Mouse (Mus musculus) liver, embryonic 14.5 days (tissue): ENCODE measurements around the gene Man2a1. TPM values are rescaled to one million over a fixed set of nuclear protein-coding genes. Genes with fewer than 3 reads are reported as not detected.

Experiments
- ATAC-seq: fragments of 200-750 bp; cut with Nextera tagmentation; 2 replicates; pipeline ENCODE4 v1.8.0; 2017; ENCODE audit warnings: moderate number of reproducible peaks, mild to moderate bottlenecking, moderate library complexity; ENCODE audit not compliant: insufficient read depth
- DNase-seq, 3 experiments: peaks; one replicate each; pipeline ENCODE4 v3.0.0-alpha.2; 2012 to 2013; ENCODE audit warnings: low read depth in 3 of 3, low spot score in 3 of 3
- H3K27ac ChIP-seq: fragments of 300-500 bp; sonication (generic); 2 replicates; pipeline ENCODE4 v1.5.1; 2014; ENCODE audit warnings: moderate library complexity, mild to moderate bottlenecking, control low read depth, inconsistent platforms
- H3K27me3 ChIP-seq: fragments of 300-500 bp; sonication (generic); 2 replicates; pipeline ENCODE4 v1.6.1; 2014; ENCODE audit warnings: mild to moderate bottlenecking, low read length, moderate library complexity; ENCODE audit not compliant: control insufficient read depth, insufficient read depth
- H3K36me3 ChIP-seq: fragments of 300-500 bp; sonication (generic); replicated peaks from 2 replicates; pipeline ENCODE4 v1.6.1; 2014; ENCODE audit warnings: low read depth; ENCODE audit not compliant: control insufficient read depth, insufficient read depth
- H3K4me1 ChIP-seq, 2 experiments: fragments of 200-500 bp in 1 of 2; fragments of 300-500 bp in 1 of 2; sonication (generic) in 1 of 2; replicated peaks; 2 replicates each; pipeline ENCODE4 v1.6.1; 2012 to 2014; ENCODE audit warnings: antibody characterized with exemption in 1 of 2, inconsistent platforms in 1 of 2, low read length in 1 of 2; ENCODE audit not compliant: control insufficient read depth in 2 of 2, insufficient read depth in 2 of 2
- H3K4me2 ChIP-seq: fragments of 300-500 bp; sonication (generic); 2 replicates; pipeline ENCODE4 v1.6.1; 2014; ENCODE audit warnings: low read depth, mild to moderate bottlenecking, control low read depth, moderate library complexity
- H3K4me3 ChIP-seq, 2 experiments: fragments of 200-500 bp in 1 of 2; fragments of 300-500 bp in 1 of 2; sonication (generic) in 1 of 2; 2 replicates each; pipeline ENCODE4 v1.5.1; 2012 to 2014; ENCODE audit warnings: low read depth in 2 of 2, low read length in 2 of 2, mild to moderate bottlenecking in 2 of 2, control low read depth in 1 of 2, inconsistent platforms in 1 of 2, moderate library complexity in 1 of 2; ENCODE audit not compliant: insufficient read depth in 1 of 2
- H3K9ac ChIP-seq: fragments of 300-500 bp; sonication (generic); replicated peaks from 2 replicates; pipeline ENCODE4 v1.6.1; 2014; ENCODE audit warnings: mild to moderate bottlenecking, control low read depth, moderate library complexity
- H3K9me3 ChIP-seq: fragments of 300-500 bp; sonication (generic); 2 replicates; pipeline ENCODE4 v1.6.1; 2016; ENCODE audit warnings: low read length, mixed read lengths; ENCODE audit not compliant: control insufficient read depth
- CTCF ChIP-seq: IDR thresholded peaks from 2 replicates; pipeline ENCODE4 v1.5.1; 2016; ENCODE audit warnings: antibody characterized with exemption, low read depth, control low read depth
- EP300 ChIP-seq: IDR thresholded peaks from 2 replicates; pipeline ENCODE4 v1.6.1; 2016; ENCODE audit warnings: antibody characterized with exemption, low read depth
- WGBS: fragments of 180-500 bp; shearing (Covaris S2); extraction: QIAGEN DNeasy Blood & Tissue Kit; methylation state at CpG from one replicate; pipeline ENCODE4 v1.1.7; 2014; ENCODE audit not compliant: insufficient replicate concordance; 5-methylcytosine and 5-hydroxymethylcytosine counted together
- polyA plus RNA-seq, 2 experiments: library from polyadenylated mRNA; depleted of rRNA in 1 of 2; stranded (reverse) in 1 of 2; unstranded in 1 of 2; fragments of >200 nt; fragmentation: Nextera tagmentation in 1 of 2; extraction: Ambion mirVana in 1 of 2; gene quantifications; 2 replicates each; pipeline versions ENCODE4 v1.2.1 to v1.2.3; 2012 to 2014

The Man2a1 gene
- polyA plus RNA-seq, 2 experiments = 3.2 to 9.1 TPM

DNA sequence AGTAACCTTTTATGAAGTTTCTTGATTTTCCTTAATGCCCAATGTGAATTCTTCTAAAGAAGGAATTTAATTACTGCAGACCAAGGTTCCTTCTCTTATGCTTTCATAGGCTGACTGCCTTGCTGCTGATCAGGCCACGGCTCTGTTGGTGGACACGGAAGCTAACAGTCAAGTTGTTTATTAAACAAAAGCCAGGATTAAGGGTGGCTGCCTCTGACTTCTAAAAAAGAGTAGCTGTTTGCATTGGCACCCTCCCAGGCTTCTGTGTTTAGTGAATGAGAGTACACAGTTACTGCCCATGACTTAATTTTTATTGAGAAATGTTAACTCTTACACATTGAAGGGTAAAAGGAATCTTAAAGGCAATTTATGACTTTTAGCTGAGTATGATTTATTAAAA, 81.4 kb downstream of the Man2a1 start:
- TF ChIP-seq CTCF = no peak
- no peak for TF ChIP-seq EP300
- H3K4me1 ChIP-seq = no peaks in the 10 kb centered on the region
- 72% methylated on average over 2 of the region's 2 CpGs for WGBS
- no peak overlapping the region for H3K9ac ChIP-seq
- no peaks in the 10 kb centered on the region for H3K36me3 ChIP-seq
- H3K4me2 ChIP-seq = no peak overlapping the region
- peak in 1 of 3 experiments; percentile 9 for DNase-seq
- no peak overlapping the region for H3K4me3 ChIP-seq
- no peak for ATAC-seq
- no peaks in the 10 kb centered on the region for H3K27me3 ChIP-seq
- H3K9me3 ChIP-seq = peaks cover 3% of the 10 kb centered on the region; the same call in 1 of the 2 replicates
- no peak overlapping the region for H3K27ac ChIP-seq

DNA sequence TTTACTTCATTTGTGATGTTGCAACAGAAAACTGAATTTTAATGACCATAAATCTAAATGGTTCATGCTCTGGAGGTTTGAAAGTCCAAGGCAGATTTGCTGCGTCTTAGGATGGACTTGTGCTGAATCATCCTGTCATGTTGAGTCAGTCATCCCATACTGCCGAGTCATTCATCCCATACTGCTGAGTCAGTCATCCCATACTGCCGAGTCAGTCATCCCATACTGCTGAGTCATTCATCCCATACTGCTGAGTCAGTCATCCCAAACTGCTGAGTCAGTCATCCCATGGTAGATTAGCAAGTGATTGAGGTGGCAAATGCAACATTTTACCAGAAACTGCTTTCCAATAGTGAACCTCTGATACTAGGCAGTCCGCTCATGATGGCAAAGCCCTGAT, 83.6 kb downstream of the Man2a1 start:
- Histone ChIP-seq H3K4me1 (no peaks in the 10 kb centered on the region), H3K9me3 (peaks cover 3% of the 10 kb centered on the region; the same call in 1 of the 2 replicates), H3K27me3 (no peaks in the 10 kb centered on the region), H3K27ac (no peak overlapping the region), H3K9ac (no peak overlapping the region), H3K36me3 (no peaks in the 10 kb centered on the region; the same call in 1 of the 2 replicates), H3K4me3 (no peak overlapping the region), H3K4me2 (no peak overlapping the region)
- TF ChIP-seq CTCF (no peak), EP300 (no peak)
- ATAC-seq = no peak
- DNase-seq = peak in 1 of 3 experiments; percentile 13
- 75% methylated on average over 4 of the region's 4 CpGs for WGBS

GRCm38 (mm10) chr17:64685216-64685903, 84.8 kb downstream of the Man2a1 start:
- Histone ChIP-seq H3K4me2 (no peak overlapping the region), H3K9me3 (peaks cover 3% of the 10 kb centered on the region; the same call in 1 of the 2 replicates), H3K27ac (no peak overlapping the region), H3K4me3 (no peak overlapping the region), H3K4me1 (no peaks in the 10 kb centered on the region), H3K36me3 (no peaks in the 10 kb centered on the region; the same call in 1 of the 2 replicates), H3K27me3 (no peaks in the 10 kb centered on the region), H3K9ac (no peak overlapping the region)
- no peak for ATAC-seq
- no peak for DNase-seq
- TF ChIP-seq EP300 (no peak), CTCF (no peak)
- WGBS = 73% methylated on average over 6 of the region's 6 CpGs

DNA sequence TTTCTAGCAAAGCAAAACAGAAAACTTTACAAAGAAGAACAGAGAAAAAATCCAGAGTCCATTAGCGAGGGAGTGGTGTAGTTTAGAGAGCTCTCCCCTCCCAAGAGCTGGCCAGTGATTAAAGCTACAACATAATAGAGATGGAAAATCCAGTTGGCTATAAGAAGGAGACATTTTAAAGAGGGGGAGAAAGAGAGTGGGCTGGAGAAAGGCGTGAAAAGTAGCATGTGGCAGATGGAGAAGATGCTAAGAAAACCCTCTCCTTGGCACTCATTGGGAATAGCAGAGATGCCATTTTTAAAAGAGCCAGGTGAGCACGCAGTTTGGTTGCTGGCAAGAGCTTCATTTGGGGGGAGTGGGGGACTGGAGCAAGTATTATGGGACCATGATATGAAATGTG, 89.1 kb downstream of the Man2a1 start:
- ATAC-seq (no peak), DNase-seq (no peak)
- no peaks in the 10 kb centered on the region; the same call in 1 of the 2 replicates for H3K36me3 ChIP-seq
- TF ChIP-seq EP300 = no peak
- no peak for TF ChIP-seq CTCF
- H3K9ac ChIP-seq = no peak overlapping the region
- no peaks in the 10 kb centered on the region for H3K9me3 ChIP-seq
- no peak overlapping the region for H3K4me2 ChIP-seq
- H3K4me1 ChIP-seq = no peaks in the 10 kb centered on the region
- no peak overlapping the region for H3K27ac ChIP-seq
- WGBS = 68% methylated on average over 3 of the region's 3 CpGs
- H3K27me3 ChIP-seq = no peaks in the 10 kb centered on the region
- no peak overlapping the region for H3K4me3 ChIP-seq

DNA sequence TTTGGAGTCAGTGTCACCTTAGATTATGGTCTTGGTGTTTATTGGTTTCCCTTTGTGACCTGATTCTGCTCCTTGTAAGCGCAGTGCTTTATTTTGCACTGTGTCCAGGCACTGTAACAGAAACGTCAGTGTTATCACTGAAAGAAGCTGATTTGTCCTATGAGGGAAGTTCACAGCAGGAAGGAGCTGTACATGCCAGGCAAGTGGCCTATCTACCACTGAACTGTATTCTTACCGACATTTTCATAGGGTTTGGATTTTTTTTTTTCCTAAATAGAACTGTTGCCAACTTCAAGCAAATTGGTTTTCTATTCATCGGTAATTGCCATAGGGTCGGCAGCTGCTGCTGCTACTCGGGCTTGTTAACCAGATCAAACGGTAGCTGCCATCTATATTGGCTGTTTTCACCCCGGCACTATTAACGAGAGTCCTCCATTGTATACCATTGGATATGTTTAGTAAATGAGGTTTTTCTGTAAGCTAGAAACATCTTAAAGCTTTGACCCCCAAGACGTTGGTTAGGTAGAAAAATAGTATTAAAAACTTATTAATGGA, 96.8 kb downstream of the Man2a1 start:
- Histone ChIP-seq H3K4me3 (no peak overlapping the region), H3K36me3 (no peaks in the 10 kb centered on the region), H3K4me1 (no peaks in the 10 kb centered on the region), H3K9ac (no peak overlapping the region), H3K27me3 (no peaks in the 10 kb centered on the region), H3K27ac (no peak overlapping the region), H3K9me3 (no peaks in the 10 kb centered on the region), H3K4me2 (no peak overlapping the region)
- no peak for TF ChIP-seq CTCF
- TF ChIP-seq EP300 = no peak
- 74% methylated on average over 10 of the region's 10 CpGs for WGBS
- DNase-seq = no peak
- ATAC-seq = no peak
